Mouse (Mus musculus) gastrocnemius, postnatal 10 days (tissue): ENCODE results near the gene Acyp1. TPM values are rescaled to one million over a fixed set of nuclear protein-coding genes. Genes with fewer than 3 reads are reported as not detected.
A peak's percentile ranks its signal among the peaks of the same experiment; 100 is the strongest.
"Not testable (repeated sequence)": the region's sequence is repeated elsewhere in the genome, so short reads cannot be mapped to it uniquely, and the experiment has no call there.

Experiments
- DNase-seq: peaks from one replicate; pipeline ENCODE4 v3.0.0; 2021; ENCODE audit warnings: mixed read lengths
- total RNA-seq, 2 experiments: library from RNA; stranded (reverse); gene quantifications; 2 replicates each; pipeline ENCODE4 v1.2.3; 2021

Acyp1 gene
- total RNA-seq, 2 experiments from 2014 or later, result 20.5 to 24.9 TPM

DNA sequence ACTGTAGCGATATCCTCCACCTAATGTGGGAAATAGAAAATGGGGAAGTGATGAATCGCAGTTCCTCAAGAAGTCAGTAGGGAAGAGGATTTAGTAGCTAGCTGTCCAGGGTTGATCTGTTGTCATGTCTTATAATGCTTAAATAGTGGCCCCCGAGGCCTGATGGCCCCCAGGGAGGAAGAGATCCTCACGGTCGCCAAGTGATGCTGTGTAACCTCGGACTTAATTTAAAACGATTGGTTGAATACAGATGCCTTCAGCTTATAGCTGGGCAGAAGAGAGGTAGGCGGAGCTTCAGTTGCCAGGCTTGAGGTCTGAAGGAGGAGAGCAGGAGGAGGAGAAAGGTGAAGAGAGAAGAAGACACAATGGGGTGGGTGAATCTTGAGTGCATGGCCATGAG is 3.9 kb downstream of the Acyp1 start:
- DNase-seq, result no peak

DNA sequence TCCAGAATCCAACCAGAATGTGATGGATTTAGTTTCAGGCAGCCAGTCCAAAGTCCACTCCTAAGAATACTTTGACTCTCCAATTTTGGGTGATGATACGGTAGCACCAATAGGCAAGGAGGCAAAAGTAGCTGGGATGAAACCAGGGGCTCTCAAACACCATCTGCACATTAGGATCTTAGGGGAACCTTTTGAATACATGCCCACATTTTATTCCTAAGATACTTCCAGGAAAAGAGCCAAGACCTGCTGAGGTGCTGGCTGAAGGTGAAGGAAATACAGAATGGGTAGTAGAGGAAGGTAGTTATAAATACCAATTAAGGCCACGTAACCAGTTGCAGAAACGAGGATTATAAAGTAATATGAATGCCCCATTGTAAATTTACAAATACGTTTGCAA is 6.5 kb downstream of the Acyp1 start:
- DNase-seq, result not testable (repeated sequence)

DNA sequence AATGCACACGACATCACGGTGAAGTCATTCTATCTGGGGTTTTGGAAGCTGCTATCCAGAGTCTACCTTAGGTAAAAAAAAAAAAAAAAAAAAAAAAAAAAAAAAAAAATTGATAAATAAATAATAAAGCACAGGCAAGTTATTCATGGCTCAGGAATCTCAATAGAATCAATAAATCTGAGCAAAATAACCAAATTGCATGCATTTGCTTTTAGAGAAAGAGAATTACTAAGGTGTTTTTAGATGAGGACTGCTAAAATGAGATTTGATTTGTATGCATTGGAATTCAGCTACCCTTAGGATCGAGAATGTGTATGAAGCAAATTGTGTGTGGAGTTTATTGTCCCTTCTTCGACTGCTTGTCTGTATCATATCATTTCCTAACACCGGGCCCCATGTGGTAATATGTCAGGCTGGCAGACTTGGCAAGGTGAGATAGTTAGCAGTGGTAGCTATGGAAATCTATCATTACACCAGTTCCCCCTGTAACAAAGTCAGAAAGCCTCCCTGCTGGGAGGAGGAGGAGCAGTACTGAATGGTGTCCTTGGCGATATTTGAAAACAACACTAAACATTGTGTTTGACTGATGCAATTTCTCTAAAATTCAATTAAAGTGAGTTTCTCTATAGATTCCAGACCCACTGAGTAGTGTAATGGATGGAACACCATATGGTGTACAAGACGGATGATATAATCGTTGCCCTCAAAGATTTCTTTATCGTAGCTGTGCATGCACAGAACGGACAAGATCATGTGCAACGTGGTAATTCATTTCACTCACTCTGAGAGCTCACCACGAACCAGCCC is 7.2 kb downstream of the Acyp1 start:
- DNase-seq, result no peak

DNA sequence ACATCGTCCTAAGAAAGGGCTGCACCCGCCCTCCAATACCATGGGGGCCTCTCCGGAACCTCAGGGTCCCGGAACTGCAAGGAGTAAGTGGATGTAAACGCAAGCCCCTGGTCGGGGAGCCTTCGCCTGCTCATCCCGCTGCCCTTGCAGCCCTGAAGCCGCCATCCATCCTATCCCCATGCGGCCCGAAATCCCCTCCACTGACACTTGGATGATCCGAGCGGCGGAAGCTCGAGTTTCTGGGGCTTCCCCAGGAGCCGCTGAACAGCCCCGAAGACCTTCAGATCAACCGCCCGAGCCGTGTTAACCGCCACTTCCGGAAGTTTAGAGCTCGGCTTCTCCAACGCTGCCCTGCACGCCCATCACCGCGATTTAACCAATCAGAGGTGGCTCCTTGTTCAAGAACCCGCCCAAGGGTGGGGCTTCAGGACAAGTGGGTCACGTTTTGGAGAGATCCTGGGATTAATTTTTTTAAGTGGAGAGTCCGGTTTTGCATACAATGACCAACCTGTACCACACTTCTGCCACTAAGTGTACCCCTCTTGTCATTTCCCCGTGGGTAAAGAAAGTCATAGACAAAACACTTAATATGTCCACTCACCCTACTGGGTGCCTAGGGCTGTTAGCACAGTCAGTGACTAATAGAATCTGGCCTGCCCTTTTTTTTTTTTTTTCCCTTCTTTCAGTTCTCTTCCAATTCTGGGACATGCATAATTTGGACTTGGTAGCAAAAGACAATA is 8.0 kb downstream of the Acyp1 start:
- DNase-seq, result peak; percentile 94

DNA sequence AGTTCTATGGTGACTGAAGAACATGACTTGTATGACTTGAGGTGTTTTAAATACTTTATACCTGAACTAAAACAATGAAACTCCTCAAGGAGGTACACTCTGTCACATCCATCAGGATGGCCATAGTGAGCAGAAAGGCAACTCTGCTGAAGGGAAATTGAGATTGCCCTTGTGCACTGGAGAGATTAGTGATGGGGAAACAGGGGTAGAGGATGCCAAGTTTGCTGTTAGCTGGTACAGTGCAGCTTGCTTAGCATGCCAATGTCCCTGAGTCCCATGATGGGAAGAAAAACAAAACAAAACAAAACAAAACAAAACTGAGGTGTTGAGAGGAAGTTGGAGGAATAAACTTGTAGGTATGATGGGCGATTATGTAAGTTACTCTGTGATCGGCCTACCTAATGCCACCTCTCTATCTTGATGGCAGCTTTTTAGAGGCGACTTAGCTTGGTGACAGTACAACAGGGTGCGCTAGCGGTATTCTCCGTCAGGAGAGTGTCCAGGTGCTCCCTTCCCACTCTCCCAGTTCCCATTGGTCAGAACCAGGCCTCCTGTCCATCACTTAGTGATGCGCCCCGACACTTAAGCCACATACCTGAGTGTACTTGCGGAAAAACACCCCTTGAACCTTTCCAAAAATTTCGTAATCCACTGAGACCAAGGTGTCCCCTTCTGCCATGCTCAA is 8.7 kb downstream of the Acyp1 start:
- DNase-seq, result no peak

DNA sequence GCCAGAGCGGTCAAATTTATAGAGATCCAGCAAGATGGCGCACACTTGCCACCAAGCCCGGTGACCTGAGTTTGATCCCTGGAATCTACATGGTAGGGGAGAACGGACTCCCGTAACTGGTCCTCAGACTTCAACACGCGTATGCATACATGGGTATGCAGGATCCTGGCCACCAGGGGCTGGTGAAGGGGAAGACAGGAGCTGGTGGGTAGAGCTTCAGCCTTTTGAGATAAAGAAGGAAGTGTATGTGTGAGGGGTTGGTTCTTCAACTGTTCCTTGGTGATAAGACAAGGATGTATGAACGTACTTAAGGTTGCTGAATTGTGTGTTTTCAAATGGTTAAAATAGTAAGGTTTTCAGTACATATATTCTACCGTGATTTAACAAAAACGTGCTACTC is 9.3 kb downstream of the Acyp1 start:
- DNase-seq, result no peak

DNA sequence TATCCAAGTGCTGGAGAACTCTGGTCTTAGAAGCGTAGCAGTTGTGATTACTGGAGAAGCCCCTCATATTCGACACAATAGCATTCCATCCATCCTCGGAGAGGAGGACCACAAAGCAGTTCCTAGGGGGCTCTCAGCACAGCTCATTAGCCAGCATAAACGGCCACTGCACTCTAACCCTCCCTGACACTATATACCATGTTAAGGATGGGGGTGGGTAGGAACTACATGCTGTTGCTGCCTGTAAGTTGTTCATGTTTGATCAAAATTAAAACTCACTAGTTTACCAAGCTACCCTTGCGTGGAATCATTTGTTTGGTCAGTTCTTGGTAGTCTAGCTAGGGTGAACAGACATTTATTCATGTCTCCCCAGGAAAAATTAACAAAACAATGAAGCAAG is 12.0 kb downstream of the Acyp1 start:
- DNase-seq, result no peak

DNA sequence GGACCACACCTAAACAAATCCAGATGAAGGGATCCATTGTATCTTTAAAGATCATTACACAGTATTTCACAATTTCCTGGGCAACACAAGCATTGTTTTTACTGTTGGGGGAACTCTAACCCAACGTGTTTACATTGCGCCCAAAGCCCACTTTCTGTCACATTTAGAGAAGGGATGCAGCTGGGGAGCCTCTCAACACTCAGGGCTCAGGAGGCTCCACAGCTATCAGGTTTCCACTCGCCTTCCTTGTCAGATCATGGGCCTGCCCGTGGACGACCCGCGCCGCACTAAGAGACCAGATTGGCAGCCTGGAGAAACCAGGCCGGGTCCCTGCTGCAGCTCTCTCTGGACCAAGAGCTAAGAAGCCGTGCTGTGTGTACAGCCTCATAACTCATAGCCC is 14.7 kb downstream of the Acyp1 start:
- DNase-seq, result no peak

DNA sequence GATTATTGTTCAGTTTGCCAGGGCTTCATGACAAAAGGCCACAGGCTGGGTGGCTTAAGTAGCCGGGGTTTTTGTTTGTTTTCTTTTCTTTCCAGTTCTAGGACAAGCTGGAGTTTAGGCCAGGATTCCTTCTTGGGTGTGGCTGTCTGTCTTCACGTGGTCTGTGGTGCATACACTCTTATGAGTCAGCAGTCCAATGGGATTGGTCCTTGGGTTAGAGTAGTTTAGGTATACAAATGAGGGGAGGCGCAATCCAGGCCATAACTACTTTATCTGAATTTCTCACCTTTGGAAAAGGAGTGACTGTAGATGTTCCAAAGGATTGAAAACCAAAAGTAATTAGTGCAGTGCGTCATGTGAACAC is 16.4 kb downstream of the Acyp1 start:
- no peak for DNase-seq

DNA sequence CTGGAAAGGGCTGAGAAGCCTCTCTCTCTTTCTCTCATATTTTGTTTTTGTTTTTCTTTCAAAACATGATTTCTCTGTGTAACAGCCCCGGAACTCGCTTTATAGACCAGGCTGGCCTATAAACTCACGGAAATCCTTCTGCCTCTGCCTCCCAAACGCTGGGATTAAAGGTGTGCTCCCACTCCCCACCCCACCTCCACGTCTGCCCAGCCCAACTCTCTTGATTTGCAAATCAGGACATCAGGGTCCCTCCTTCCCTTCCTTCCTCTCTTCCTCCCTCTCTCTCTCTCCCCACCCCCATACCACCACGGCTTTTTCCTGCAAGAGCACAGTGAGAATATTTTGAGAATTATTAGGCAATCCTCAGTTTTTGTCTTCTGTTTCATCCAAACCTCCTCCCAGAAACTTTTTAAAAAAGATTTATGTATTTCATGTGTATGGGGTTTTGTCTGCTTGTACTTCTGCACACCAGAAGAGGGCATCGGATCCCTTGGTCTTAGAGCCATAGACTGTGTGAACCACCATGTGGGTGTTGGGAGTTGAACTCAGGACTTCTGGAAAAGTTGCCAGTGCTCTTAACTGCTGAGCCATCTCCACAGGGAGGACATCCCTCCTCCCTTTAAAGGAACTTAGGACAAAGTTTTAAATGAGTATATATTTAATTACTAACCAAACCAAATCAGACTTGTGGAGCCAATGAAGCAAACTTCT is 17.0 kb downstream of the Acyp1 start:
- DNase-seq, result no peak

DNA sequence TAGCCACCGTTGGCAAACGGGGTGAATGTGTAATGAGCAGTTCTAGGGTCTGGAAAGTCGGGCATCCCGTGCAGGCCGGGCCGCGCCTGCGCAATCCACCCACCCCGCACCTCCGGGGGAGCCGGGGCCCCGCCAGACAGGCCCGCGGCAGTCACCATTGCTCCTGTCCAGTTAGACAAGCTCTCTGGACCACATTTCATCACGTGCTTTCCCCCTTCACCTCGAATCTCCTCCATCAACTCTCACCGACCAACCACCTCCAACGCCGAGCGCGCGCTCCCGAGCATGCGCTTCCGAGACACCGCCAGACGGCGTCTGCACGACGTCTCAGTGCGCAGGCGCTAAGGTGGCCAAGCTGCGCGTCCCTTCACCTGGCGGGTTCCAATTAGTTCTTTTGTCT is 17.9 kb downstream of the Acyp1 start, which contains the start of gene Mlh3:
Gene Mlh3, minus strand, starts transcription at position 281 of the 400 bp plus-strand sequence.
- DNase-seq, result peak; percentile 77

DNA sequence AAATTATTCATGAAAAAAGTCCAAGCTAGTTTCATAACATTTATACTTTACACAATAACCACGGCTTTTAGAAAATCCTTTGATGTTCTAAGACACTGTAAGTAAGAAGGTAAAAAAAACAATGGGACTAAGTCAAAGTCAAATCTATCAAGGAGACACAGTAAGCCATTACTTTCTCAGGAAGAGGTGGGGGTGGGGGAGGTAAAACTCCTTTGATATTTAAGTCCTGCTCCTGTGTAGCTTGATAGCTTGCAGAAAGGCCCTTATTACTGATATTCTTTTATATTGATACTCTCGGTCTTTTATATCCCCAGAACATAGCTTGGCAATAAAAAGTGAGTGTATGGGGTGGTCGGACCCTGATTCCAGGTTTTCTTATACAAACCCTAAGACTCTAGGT is 18.4 kb downstream of the Acyp1 start:
- DNase-seq, result no peak

DNA sequence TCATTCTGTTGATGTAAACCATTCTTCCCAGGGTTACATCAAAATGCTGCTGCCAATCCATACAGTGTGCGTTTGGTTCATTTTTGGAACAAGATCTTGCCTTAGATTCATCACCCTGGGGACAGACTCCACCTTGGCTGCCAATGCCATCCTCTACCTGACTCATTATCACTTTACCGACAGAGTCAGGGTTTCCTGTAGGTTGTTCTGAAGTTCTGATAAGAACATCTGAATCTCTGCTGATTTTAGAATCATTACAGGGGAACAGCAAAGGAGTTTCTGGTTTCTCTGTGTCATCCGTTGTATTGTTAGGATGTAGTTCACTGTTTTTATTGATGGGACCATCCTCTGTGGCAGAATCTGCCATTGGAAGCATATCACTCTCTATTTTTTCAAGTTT is 22.0 kb downstream of the Acyp1 start:
- no peak for DNase-seq

DNA sequence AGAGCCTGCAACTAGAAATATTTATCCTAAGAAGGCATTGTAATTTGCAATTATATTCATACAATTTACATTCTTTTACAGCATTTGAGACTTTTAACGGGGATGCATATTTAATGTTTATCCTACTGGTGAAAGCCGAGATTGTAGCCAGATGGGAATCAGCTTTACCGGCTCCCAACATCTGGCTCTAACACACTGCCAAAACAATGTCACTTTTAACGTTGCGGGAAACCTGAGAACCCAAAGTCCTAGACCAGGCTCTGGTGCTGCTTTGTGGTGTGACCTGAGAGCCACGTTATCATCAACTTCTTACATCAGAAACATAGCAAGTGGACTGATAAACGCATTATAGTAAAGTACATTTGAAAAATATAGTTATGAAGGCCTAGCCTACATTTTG is 23.3 kb downstream of the Acyp1 start:
- no peak for DNase-seq

DNA sequence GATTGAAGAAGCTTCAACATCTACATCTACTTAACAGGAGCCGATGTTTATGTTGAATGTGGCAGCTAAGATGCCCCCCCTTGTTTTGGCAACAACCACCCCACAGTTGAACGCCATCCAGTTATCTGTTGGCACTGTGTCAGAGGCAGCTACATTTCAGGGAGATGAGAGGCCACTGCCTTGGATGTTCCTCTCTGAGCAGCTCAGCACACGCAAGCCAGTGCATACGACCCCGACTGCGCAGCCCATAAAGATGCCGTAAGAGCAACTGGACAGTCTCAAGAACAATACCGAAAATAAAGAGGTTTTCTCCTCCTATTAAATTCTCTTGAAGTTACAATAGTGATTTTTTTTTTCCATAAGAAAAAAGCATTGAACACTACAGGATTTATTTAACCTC is 23.7 kb downstream of the Acyp1 start:
- no peak for DNase-seq

DNA sequence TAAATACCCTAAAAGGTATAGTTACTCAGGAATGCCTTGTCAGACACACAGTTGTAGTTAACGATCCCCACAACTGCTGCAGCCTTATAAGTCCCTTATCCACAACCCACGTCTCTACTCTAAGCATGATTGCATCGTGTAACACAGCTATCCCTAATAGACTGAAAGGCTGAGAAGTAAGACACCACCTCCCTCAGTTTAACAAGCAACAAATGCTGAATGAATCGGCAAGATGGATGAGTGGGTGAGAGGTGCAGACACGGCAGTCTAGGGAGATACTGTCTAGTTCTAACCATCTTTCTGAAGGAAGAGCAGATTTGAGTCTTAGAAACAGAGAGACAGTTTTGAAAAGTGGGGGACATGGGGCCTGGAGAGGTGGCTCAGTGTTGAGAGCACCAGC is 25.0 kb downstream of the Acyp1 start:
- DNase-seq, result no peak

DNA sequence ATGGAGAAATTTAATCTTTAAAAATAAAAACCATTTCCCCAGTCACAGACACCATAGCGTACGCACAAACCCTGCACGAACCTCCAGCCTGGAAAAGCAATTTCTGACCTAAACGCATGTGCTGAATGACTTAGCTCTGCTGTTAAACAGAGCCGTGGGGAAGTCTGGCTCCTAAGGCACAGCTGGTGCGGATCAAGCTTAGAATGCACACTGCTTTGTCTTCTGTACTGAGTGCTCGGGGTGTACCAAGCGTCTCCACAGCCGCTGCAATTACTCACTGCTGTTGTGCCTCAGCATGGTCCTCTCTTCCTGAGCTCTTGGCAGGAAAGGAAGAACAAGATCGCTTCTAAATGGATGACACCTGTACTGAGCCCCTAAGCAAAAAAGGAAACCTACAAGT is 25.7 kb downstream of the Acyp1 start:
- DNase-seq, result no peak

DNA sequence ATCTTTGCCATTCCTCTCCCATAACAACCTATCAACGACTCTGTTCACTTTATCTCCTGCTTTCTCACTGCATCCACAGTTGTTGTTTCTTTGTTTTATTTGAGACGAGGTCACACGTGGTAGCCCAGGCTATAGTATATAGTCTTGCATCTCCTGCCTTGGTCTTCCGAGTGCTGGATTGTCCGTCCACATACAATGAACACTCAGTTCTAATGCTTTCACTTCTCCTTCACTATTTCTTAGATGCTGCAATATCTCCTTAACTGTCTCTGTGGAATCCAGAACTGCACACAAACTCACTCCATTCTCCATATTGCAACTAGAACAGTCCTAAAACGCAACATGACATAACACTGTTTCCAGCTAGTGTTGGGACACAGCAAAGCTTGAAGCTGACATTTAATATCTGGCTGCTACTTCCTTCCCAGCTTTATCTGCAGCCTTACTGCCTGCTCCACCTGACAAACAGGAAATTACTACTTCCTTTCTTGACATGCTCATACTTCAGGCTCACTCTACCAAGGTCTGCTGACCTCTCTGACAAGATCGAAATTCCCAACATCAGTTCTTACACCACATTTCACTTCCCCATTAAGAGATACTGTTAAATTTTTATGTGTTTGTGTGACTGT is 31.1 kb downstream of the Acyp1 start:
- no peak for DNase-seq

DNA sequence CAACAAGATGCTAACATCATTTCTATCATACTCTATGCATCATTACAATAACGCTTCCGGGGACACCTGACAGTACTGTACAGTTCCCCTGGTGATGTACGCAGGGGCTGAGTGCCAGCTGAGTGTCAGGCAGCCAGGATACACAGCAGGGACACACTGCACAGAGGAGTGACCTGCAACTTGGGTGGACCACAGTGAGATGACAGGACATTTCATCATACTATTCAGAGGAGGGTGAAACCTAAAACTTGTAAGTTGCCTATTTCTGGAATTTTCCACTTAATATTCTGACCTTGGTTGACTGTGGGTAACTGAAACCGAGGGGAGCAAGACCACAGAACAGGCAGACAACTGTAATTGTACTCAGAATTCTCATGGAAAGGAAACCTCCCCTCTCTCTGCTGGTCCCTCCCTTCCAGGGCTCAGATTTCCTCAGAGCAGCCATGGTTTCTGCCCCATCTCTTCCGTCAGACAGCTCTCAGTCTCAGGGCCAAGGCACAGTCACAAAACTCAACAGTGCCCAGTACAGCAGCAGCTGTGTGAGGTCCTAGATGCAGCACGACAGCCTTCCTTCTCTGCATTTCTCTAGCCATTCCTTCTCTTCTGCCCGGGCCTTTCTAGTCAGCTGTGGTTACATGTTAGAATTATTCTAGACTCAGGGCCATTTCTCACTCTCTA is 32.0 kb downstream of the Acyp1 start:
- no peak for DNase-seq

DNA sequence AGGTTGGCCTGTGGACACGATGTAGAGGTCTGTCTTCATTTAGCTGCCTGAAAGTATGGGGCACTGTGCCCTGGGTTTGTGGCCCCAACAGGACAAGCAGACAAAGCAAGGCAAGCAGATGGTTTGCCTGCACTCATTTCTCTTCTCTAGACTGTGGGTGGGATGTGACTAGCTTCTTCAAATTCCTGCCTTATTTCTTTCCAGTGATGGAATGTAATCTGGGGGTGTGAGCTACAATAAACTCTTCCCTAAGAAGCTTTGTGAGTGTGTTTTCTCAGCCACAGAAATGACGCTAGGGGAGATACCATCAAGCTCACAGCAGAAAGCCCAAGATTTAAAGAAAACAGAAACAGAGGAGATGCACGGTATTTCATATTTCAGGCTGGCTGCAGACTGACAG is 36.2 kb downstream of the Acyp1 start:
- no peak for DNase-seq

DNA sequence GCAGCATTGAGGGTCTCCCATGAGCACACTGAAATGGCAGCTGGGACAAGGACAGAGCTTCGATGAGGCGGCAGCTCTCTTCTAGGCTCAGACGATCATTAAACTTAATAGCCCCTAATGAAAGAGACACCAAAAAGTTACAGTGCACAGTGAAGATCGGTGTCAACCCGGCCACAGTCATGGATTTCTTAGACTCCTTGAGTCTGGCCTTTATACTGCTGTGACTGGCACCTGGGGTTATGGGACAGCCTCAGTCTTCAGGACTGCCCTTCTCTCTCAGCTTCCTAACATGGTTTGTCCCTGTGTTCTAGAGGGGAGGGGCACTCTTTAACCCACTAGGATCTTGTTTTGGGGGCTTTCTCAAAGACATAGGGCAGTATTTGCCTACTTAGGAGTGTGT is 50.7 kb downstream of the Acyp1 start:
- no peak for DNase-seq
